Mouse (Mus musculus): ENCODE data around the gene Tnfaip2.

DNA sequence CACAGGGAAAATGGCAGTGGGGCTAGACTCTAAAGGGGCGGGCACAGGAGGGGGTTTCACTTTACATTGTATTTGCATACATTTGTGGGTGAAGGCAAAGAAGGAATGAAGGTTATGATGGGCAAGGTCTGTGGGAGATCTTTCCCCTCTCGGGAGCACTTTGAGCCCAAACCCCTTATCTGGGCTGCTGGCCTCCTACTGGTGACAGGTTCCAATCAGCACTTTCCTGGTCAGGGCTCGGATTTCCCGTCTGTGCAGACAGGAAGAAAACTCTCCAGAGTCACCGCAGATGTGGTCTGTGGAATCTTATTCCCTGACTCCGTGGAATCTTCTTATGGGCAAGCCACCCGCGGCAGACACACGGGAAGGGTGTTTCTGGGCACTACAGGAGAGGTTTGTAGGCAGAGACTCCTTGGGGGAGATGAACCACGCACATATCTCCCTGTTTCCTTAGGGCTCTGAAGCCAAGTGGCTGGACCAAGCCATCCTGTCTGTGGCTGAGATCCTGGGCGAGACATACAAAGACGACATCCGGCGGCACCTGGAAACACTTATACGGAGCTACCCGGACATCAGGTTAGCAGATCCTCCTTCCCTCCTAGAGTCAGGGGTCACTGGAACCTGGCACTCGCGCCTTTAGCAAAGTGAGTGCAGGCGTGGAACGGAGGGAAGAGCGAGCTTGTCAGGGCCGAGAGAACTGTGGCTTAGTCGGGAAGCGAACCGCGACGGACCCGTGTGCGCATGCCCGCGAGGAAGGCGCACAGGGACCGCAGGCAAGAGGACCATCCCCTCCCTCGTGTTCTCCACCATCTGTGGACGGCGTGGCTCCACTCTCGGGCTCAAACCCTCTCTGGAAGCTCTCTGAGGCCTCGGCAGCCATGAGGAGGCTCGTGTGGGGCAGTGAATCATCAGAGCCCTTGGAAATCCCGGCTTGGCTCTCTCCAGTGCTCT is 13.0 kb upstream of the Tnfaip2 start:
- TF ChIP-seq CTCF (IDR thresholded peaks at IDR 0.05; ENCODE audit: extremely low read depth, insufficient read depth, insufficient read length, insufficient replicate concordance) = no peak
- no peak for TF ChIP-seq POLR2A (IDR thresholded peaks at IDR 0.05; ENCODE audit: low read depth, low read length)

Data from spleen, adult 2 months (tissue).